Mouse (Mus musculus): Measurements from ENCODE around the gene Sept1. TPM values are rescaled to one million over a fixed set of nuclear protein-coding genes. Genes with fewer than 3 reads are reported as not detected.

Gene Sept1
- total and polyA plus RNA-seq, 3 experiments, result 30.6 to 116 TPM; not detected in 1

GRCm38 (mm10) chr7:127260309-127261111, 27.6 kb upstream of the Sept1 start, which contains the start of gene Dctpp1 (continued):
- TF ChIP-seq ELF1 (IDR thresholded peaks at IDR 0.05; ENCODE audit: low read depth, low read length), result peak; percentile 94
- TF ChIP-seq POLR2AphosphoS2 (IDR thresholded peaks at IDR 0.05; ENCODE audit: low read length), result peak; percentile 74
- TF ChIP-seq MXI1 (IDR thresholded peaks at IDR 0.05; ENCODE audit: low read depth, low read length), result peak; percentile 90
- TF ChIP-seq POLR2AphosphoS5 (IDR thresholded peaks at IDR 0.05; ENCODE audit: borderline replicate concordance, low read depth, low read length), result no peak
- TF ChIP-seq GABPA (IDR thresholded peaks at IDR 0.05; ENCODE audit: low read depth, low read length), result no peak

GRCm38 (mm10) chr7:127259186-127259905, 26.4 kb upstream of the Sept1 start:
- no peaks in the 10 kb centered on the region for H3K9me3 ChIP-seq (replicated peaks; ENCODE audit: insufficient read depth, low read length)
- no peaks in the 10 kb centered on the region for H3K27me3 ChIP-seq (ENCODE audit: control insufficient read depth in 1 of 2, insufficient read depth in 2 of 2, low read length in 2 of 2)
- TF ChIP-seq GABPA (IDR thresholded peaks at IDR 0.05; ENCODE audit: low read depth, low read length) (no peak), ZKSCAN1 (IDR thresholded peaks at IDR 0.05; ENCODE audit: low read depth, low read length) (no peak), TCF12 (IDR thresholded peaks at IDR 0.05; ENCODE audit: low read depth, low read length) (0 out of 2 replicates have a peak, but pooled peaks have one; percentile 7), MEF2A (IDR thresholded peaks at IDR 0.05; ENCODE audit: extremely low read depth, insufficient replicate concordance, low read depth, low read length, poor library complexity, severe bottlenecking) (no peak), CHD2 (IDR thresholded peaks at IDR 0.05; ENCODE audit: low read length) (no peak), CHD1 (IDR thresholded peaks at IDR 0.05; ENCODE audit: low read depth, low read length) (no peak), CTCF (IDR thresholded peaks at IDR 0.05 in 2 of 3, conservative IDR thresholded peaks at IDR 0.05 in 1 of 3; ENCODE audit: control insufficient read depth in 1 of 3, insufficient read depth in 1 of 3, low read depth in 2 of 3, low read length in 3 of 3, poor library complexity in 1 of 3, severe bottlenecking in 1 of 3) (peak in 1 of 3 experiments; percentile 30; a peak in 1 of 6 replicates)
- peak overlapping the region; percentile 6; the same call in 1 of the 2 replicates for H3K27ac ChIP-seq (ENCODE audit: control insufficient read depth, low read depth, low read length)
- H3K4me3 ChIP-seq (ENCODE audit: control insufficient read depth in 1 of 2, insufficient read depth in 1 of 2, low read depth in 2 of 2, low read length in 2 of 2), result peak overlapping the region; percentile 65 to 92
- peak overlapping the region; percentile 84 for H3K9ac ChIP-seq (ENCODE audit: control insufficient read depth, low read depth, low read length, poor library complexity, severe bottlenecking)
- H3K36me3 ChIP-seq (ENCODE audit: control insufficient read depth in 1 of 2, insufficient read depth in 2 of 2, low read length in 2 of 2), result peaks cover 0 to 41% of the 10 kb centered on the region in 2 experiments; a peak in 2 of 4 replicates
- DNase-seq (ENCODE audit: low read depth, low spot score), result peak; percentile 46
- peaks cover 11% of the 10 kb centered on the region for H3K79me2 ChIP-seq (ENCODE audit: control insufficient read depth, insufficient read depth, low read length, poor library complexity)
- peaks cover 19 to 40% of the 10 kb centered on the region in 2 experiments for H3K4me1 ChIP-seq (ENCODE audit: control insufficient read depth in 1 of 2, insufficient read depth in 2 of 2, low read length in 2 of 2)

GRCm38 (mm10) chr7:127256518-127256917, 23.6 kb upstream of the Sept1 start:
- Histone ChIP-seq H3K27ac (ENCODE audit: control insufficient read depth, low read depth, low read length) (no peak overlapping the region), H3K9ac (ENCODE audit: control insufficient read depth, low read depth, low read length, poor library complexity, severe bottlenecking) (no peak overlapping the region), H3K4me1 (ENCODE audit: control insufficient read depth in 1 of 2, insufficient read depth in 2 of 2, low read length in 2 of 2) (peaks cover 15 to 26% of the 10 kb centered on the region in 2 experiments), H3K4me3 (ENCODE audit: control insufficient read depth in 1 of 2, insufficient read depth in 1 of 2, low read depth in 2 of 2, low read length in 2 of 2) (no peak overlapping the region), H3K36me3 (ENCODE audit: control insufficient read depth in 1 of 2, insufficient read depth in 2 of 2, low read length in 2 of 2) (peaks cover 0 to 27% of the 10 kb centered on the region in 2 experiments), H3K9me3 (replicated peaks; ENCODE audit: insufficient read depth, low read length) (no peaks in the 10 kb centered on the region), H3K79me2 (ENCODE audit: control insufficient read depth, insufficient read depth, low read length, poor library complexity) (peaks cover 11% of the 10 kb centered on the region), H3K27me3 (ENCODE audit: control insufficient read depth in 1 of 2, insufficient read depth in 2 of 2, low read length in 2 of 2) (no peaks in the 10 kb centered on the region)
- no peak for TF ChIP-seq ZNF384 (IDR thresholded peaks at IDR 0.05; ENCODE audit: low read depth, low read length)
- 0 out of 2 replicates have a peak, but pooled peaks have one; percentile 34 for TF ChIP-seq ZMIZ1 (IDR thresholded peaks at IDR 0.05; ENCODE audit: low read depth, low read length)
- no peak for TF ChIP-seq MXI1 (IDR thresholded peaks at IDR 0.05; ENCODE audit: low read depth, low read length)
- no peak for DNase-seq (ENCODE audit: low read depth, low spot score)

Data from MEL (cell line).